Mouse (Mus musculus): ENCODE measurements around the gene Arhgdia.
"Not testable (repeated sequence)": the region's sequence is repeated elsewhere in the genome, so short reads cannot be mapped to it uniquely, and the experiment has no call there.

Gene Arhgdia

GRCm38 (mm10) chr11:120579316-120580107, 1.9 kb downstream of the Arhgdia start:
- peak; percentile 73 to 79 for DNase-seq (ENCODE audit: low spot score in 2 of 2)

- peak; percentile 36 to 55 for DNase-seq (ENCODE audit: low spot score in 2 of 2)
These were observed 2.7 kb downstream of the Arhgdia start for GRCm38 (mm10) chr11:120578694-120579243.

GRCm38 (mm10) chr11:120578024-120578693, 3.3 kb downstream of the Arhgdia start:
- peak in 1 of 2 experiments; percentile 39 for DNase-seq (ENCODE audit: low spot score in 2 of 2)

GRCm38 (mm10) chr11:120577211-120578023, 4.0 kb downstream of the Arhgdia start:
- peak; percentile 41 to 56 for DNase-seq (ENCODE audit: low spot score in 2 of 2)

- no peak for DNase-seq (ENCODE audit: low spot score in 2 of 2)
These were observed 5.0 kb downstream of the Arhgdia start for GRCm38 (mm10) chr11:120576365-120576981.

- no peak for DNase-seq (ENCODE audit: low spot score in 2 of 2)
These were observed 5.5 kb downstream of the Arhgdia start for GRCm38 (mm10) chr11:120575940-120576339.

- DNase-seq (ENCODE audit: low spot score in 2 of 2) = no peak
These were observed 6.4 kb downstream of the Arhgdia start for GRCm38 (mm10) chr11:120575046-120575445.

- no peak for DNase-seq (ENCODE audit: low spot score in 2 of 2)
These were observed 7.2 kb downstream of the Arhgdia start for GRCm38 (mm10) chr11:120574278-120574600.

GRCm38 (mm10) chr11:120573585-120574277, 7.7 kb downstream of the Arhgdia start:
- no peak for DNase-seq (ENCODE audit: low spot score in 2 of 2)

- peak; percentile 100 for DNase-seq (ENCODE audit: low spot score in 2 of 2)
These were observed 8.5 kb downstream of the Arhgdia start, which contains the start of gene P4hb for GRCm38 (mm10) chr11:120572752-120573584. P4hb (minus strand) TSS chr11:120573253.

GRCm38 (mm10) chr11:120572417-120572751, 9.0 kb downstream of the Arhgdia start:
- DNase-seq (ENCODE audit: low spot score in 2 of 2) = no peak

- DNase-seq (ENCODE audit: low spot score in 2 of 2) = peak; percentile 30 to 47
These were observed 9.5 kb downstream of the Arhgdia start for GRCm38 (mm10) chr11:120571754-120572416.

GRCm38 (mm10) chr11:120571122-120571521, 10.3 kb downstream of the Arhgdia start:
- no peak for DNase-seq (ENCODE audit: low spot score in 2 of 2)

GRCm38 (mm10) chr11:120568324-120568723, 13.1 kb downstream of the Arhgdia start:
- no peak for DNase-seq (ENCODE audit: low spot score in 2 of 2)

GRCm38 (mm10) chr11:120565114-120565513, 16.3 kb downstream of the Arhgdia start:
- no peak for DNase-seq (ENCODE audit: low spot score in 2 of 2)

- DNase-seq (ENCODE audit: low spot score in 2 of 2) = no peak
These were observed 18.5 kb downstream of the Arhgdia start for GRCm38 (mm10) chr11:120562949-120563348.

- DNase-seq (ENCODE audit: low spot score in 2 of 2) = no peak
These were observed 20.3 kb downstream of the Arhgdia start for GRCm38 (mm10) chr11:120560952-120561728.

- not testable (repeated sequence) for DNase-seq (ENCODE audit: low spot score in 2 of 2)
These were observed 22.6 kb downstream of the Arhgdia start for GRCm38 (mm10) chr11:120558843-120559242.

- no peak for DNase-seq (ENCODE audit: low spot score in 2 of 2)
These were observed 26.2 kb downstream of the Arhgdia start for GRCm38 (mm10) chr11:120555260-120555659.

All from right cerebral cortex, postnatal 10 days (tissue).